Mouse (Mus musculus): ENCODE measurements around the gene Grsf1.

DNA sequence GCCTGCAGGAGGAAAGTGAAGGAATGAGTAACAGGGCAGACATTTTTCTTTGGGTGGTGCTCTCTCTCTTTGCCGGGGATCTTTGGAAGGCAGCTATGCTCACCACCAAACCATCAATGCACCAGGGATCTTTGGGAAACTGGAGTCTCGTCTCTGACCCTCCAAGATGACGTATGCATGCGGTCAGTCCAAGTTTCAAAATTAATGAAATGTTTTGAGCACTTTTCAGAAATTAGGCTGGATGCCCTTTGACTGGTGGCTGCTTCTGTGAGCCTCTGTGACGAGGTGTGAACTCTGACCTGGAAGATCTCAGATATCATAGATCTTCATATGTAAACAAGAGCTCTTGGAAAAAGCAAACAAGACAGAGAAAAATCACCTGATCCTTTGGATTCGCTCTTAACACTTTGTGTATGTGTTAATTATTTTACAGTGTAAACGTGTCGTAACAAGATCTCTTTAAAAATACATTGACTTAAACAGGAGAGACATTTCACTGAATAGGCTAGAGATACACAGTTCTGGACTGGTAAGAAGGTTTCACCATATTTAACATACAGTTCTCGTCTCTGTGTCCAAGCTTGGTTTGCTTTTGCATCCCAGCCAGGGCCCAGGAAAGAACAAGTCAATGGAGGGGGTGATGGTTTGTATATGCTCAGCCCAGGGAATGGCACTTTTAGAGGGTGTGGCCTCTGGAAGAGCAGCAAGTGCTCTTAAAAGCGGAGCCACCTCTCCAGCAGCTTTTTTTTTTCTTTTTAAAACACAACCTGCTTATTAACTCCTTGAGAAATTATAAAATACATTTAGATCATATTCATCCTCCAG, 14.9 kb upstream of the Grsf1 start:
- TF ChIP-seq CTCF (IDR thresholded peaks at IDR 0.05; ENCODE audit: borderline replicate concordance, insufficient read depth, low read depth, low read length) (no peak), POLR2A (IDR thresholded peaks at IDR 0.05; ENCODE audit: borderline replicate concordance, insufficient read depth, low read length) (no peak)

Data from cerebellum, adult 2 months (tissue).